Mouse (Mus musculus) frontal cortex, postnatal 25 days (tissue): ENCODE results near the gene Dclre1b.

Experiments used
- DNase-seq, 2 experiments: peaks; one replicate each; pipeline ENCODE4 v3.0.0; 2022; ENCODE audit warnings: low spot score in 2 of 2

Dclre1b gene

GRCm38 (mm10) chr3:103773508-103773907, 35.7 kb downstream of the Dclre1b start:
- no peak for DNase-seq

GRCm38 (mm10) chr3:103772846-103773245, 36.4 kb downstream of the Dclre1b start:
- no peak for DNase-seq

- no peak for DNase-seq
Observed at GRCm38 (mm10) chr3:103771531-103772130, 37.6 kb downstream of the Dclre1b start.

- DNase-seq, result no peak
Observed at GRCm38 (mm10) chr3:103766789-103767188, 42.5 kb downstream of the Dclre1b start.

GRCm38 (mm10) chr3:103759261-103759970, 49.8 kb downstream of the Dclre1b start:
- DNase-seq, result no peak

- DNase-seq, result no peak
Observed at GRCm38 (mm10) chr3:103758456-103758855, 50.8 kb downstream of the Dclre1b start.

GRCm38 (mm10) chr3:103756920-103757319, 52.3 kb downstream of the Dclre1b start:
- DNase-seq, result no peak

- DNase-seq, result no peak
Observed at GRCm38 (mm10) chr3:103755351-103755750, 53.9 kb downstream of the Dclre1b start.

GRCm38 (mm10) chr3:103751558-103751957, 57.7 kb downstream of the Dclre1b start:
- DNase-seq, result no peak
